Mouse (Mus musculus): ENCODE data around the gene Vcl.

Gene Vcl

GRCm38 (mm10) chr14:20928848-20929745, at the start of gene Vcl:
Gene Vcl (plus strand): TSS chr14:20929398.
- peak; percentile 99 for DNase-seq

- no peak for DNase-seq
Observed at GRCm38 (mm10) chr14:20884691-20885090, 44.5 kb upstream of the Vcl start.

GRCm38 (mm10) chr14:20885091-20885888, 43.9 kb upstream of the Vcl start:
- no peak for DNase-seq

GRCm38 (mm10) chr14:20886266-20886665, 42.9 kb upstream of the Vcl start:
- peak; percentile 37 for DNase-seq

GRCm38 (mm10) chr14:20887541-20888085, 41.6 kb upstream of the Vcl start:
- no peak for DNase-seq

GRCm38 (mm10) chr14:20891941-20892402, 37.2 kb upstream of the Vcl start:
- DNase-seq: no peak

- no peak for DNase-seq
Observed at GRCm38 (mm10) chr14:20893815-20894214, 35.4 kb upstream of the Vcl start.

- DNase-seq: no peak
Observed at GRCm38 (mm10) chr14:20901267-20901666, 27.9 kb upstream of the Vcl start.

GRCm38 (mm10) chr14:20903137-20903536, 26.1 kb upstream of the Vcl start:
- DNase-seq: no peak

- no peak for DNase-seq
Observed at GRCm38 (mm10) chr14:20911811-20912210, 17.4 kb upstream of the Vcl start.

- peak; percentile 24 for DNase-seq
Observed at GRCm38 (mm10) chr14:20914415-20914814, 14.8 kb upstream of the Vcl start.

GRCm38 (mm10) chr14:20916625-20917612, 12.3 kb upstream of the Vcl start:
- no peak for DNase-seq

GRCm38 (mm10) chr14:20924071-20924789, 5.0 kb upstream of the Vcl start:
- DNase-seq: no peak

GRCm38 (mm10) chr14:20927470-20928307, 1.5 kb upstream of the Vcl start:
- DNase-seq: no peak

- no peak for DNase-seq
Observed at GRCm38 (mm10) chr14:20928308-20928685, 901 bp upstream of the Vcl start.

- peak; percentile 3 for DNase-seq
Observed at GRCm38 (mm10) chr14:20929814-20930434, 726 bp downstream of the Vcl start.

GRCm38 (mm10) chr14:20930481-20931391, 1.5 kb downstream of the Vcl start:
- DNase-seq: no peak

- DNase-seq: no peak
Observed at GRCm38 (mm10) chr14:20938424-20938823, 9.2 kb downstream of the Vcl start.

GRCm38 (mm10) chr14:20938860-20939259, 9.7 kb downstream of the Vcl start:
- DNase-seq: no peak

Data from right cerebral cortex, postnatal 4 days (tissue).